29 mouse cellular contexts compared by ENCODE assay signal in genomic region chr7:13310493-13311199, GRCm38 (mm10). TPM values are rescaled to one million over a fixed set of nuclear protein-coding genes. Genes with fewer than 3 reads are reported as not detected.
A peak's percentile ranks its signal among the peaks of the same experiment; 100 is the strongest.
DNase-seq lines count a peak whose midpoint lies in the region; ATAC-seq and TF ChIP-seq lines count a peak whose summit lies in the region.
"Had no signal": no experiment of that assay in that cellular context is flagged by ENCODE, and none has a peak within 500 bp of the region (broad histone marks: within the 10 kb centered on the region; RNA-seq: fewer than 3 reads in every experiment).

No protein-coding gene starts in this region.

- DNase-seq in limb, embryonic 11.5 days (ENCODE audit: low spot score) = peak; percentile 2
- DNase-seq in limb, embryonic 10.5 days (ENCODE audit: low spot score) = no peak
- peak; percentile 71 for DNase-seq in c-Kit-positive CD71-positive TER-119-negative erythroid progenitor cells, embryonic 14.5 days (ENCODE audit: low read depth)
- DNase-seq in liver, embryonic 14.5 days (ENCODE audit: low read depth in 3 of 3, low spot score in 3 of 3) = peak; percentile 35 to 55 (median 45)
- DNase-seq in adrenal gland, postnatal 25 days = no peak
- DNase-seq in ovary, postnatal 14 days (ENCODE audit: low spot score) = no peak
- DNase-seq: adrenal gland, adult 2 months; cerebellum, adult 11-12 months; cerebellum, postnatal 10 days; gastrocnemius, postnatal 25 days; heart, adult 18-20 months; kidney, adult 8-10 months; kidney, postnatal 4 days; layer of hippocampus, postnatal 36 days; lung, embryonic 14.5 days; lung, postnatal 14 days; thymus, adult 2 months; thymus, postnatal 36 days had no signal

- no peak overlapping the region for H3K27ac ChIP-seq in limb, embryonic 11.5 days (replicated peaks; ENCODE audit: low read depth, low read length)
- H3K27ac ChIP-seq in limb, embryonic 10.5 days = no peak overlapping the region
- H3K27ac ChIP-seq in liver, embryonic 14.5 days = peak overlapping the region; percentile 31; the same call in 1 of the 2 replicates
- H3K27ac ChIP-seq: forebrain, embryonic 13.5 days; hindbrain, embryonic 10.5 days; hindbrain, embryonic 15.5 days; kidney, postnatal 0 days; neural tube, embryonic 12.5 days had no signal

- H3K9me3 ChIP-seq in limb, embryonic 11.5 days (ENCODE audit: control insufficient read depth, low read length) = no peaks in the 10 kb centered on the region; the same call in 1 of the 2 replicates
- no peaks in the 10 kb centered on the region for H3K9me3 ChIP-seq in limb, embryonic 10.5 days (replicated peaks)
- no peaks in the 10 kb centered on the region for H3K9me3 ChIP-seq in liver, embryonic 14.5 days (ENCODE audit: control insufficient read depth, low read length)
- H3K9me3 ChIP-seq: forebrain, embryonic 13.5 days; heart, embryonic 12.5 days; hindbrain, embryonic 10.5 days; hindbrain, embryonic 15.5 days; neural tube, embryonic 12.5 days had no signal

- H3K9ac ChIP-seq in limb, embryonic 11.5 days (ENCODE audit: low read length) = no peak overlapping the region
- peak overlapping the region; percentile 18; the same call in 1 of the 2 replicates for H3K9ac ChIP-seq in liver, embryonic 14.5 days (replicated peaks)
- H3K9ac ChIP-seq: forebrain, embryonic 13.5 days; heart, embryonic 12.5 days; hindbrain, embryonic 15.5 days; lung, embryonic 14.5 days; neural tube, embryonic 12.5 days had no signal

- whole genome bisulfite sequencing in limb, embryonic 11.5 days = 96% methylated on average over 6 of the region's 6 CpGs
- 96% methylated on average over 6 of the region's 6 CpGs for WGBS in limb, embryonic 10.5 days
- WGBS in liver, embryonic 14.5 days (ENCODE audit: insufficient replicate concordance) = 41% methylated on average over 6 of the region's 6 CpGs

- peaks cover 43% of the 10 kb centered on the region for H3K36me3 ChIP-seq in limb, embryonic 11.5 days (ENCODE audit: control insufficient read depth, insufficient read depth, low read length)
- H3K36me3 ChIP-seq in limb, embryonic 10.5 days = peaks cover 90% of the 10 kb centered on the region
- H3K36me3 ChIP-seq in liver, embryonic 14.5 days (replicated peaks; ENCODE audit: control insufficient read depth, insufficient read depth, low read depth) = peaks cover 84% of the 10 kb centered on the region

- TF ChIP-seq EP300 in liver, embryonic 14.5 days (IDR thresholded peaks at IDR 0.05; ENCODE audit: low read depth) = peak; percentile 68

- H3K4me3 ChIP-seq in limb, embryonic 11.5 days (ENCODE audit: low read depth, low read length) = no peak overlapping the region
- H3K4me3 ChIP-seq in limb, embryonic 10.5 days = no peak overlapping the region
- H3K4me3 ChIP-seq in liver, embryonic 14.5 days (ENCODE audit: insufficient read depth in 1 of 2, low read depth in 2 of 2, low read length in 2 of 2) = no peak overlapping the region
- H3K4me3 ChIP-seq: forebrain, embryonic 13.5 days; heart, embryonic 12.5 days; hindbrain, embryonic 10.5 days; hindbrain, embryonic 15.5 days; neural tube, embryonic 12.5 days had no signal

- H3K4me1 ChIP-seq in limb, embryonic 11.5 days (ENCODE audit: control insufficient read depth, insufficient read depth, low read length) = no peaks in the 10 kb centered on the region
- no peaks in the 10 kb centered on the region for H3K4me1 ChIP-seq in limb, embryonic 10.5 days
- H3K4me1 ChIP-seq in liver, embryonic 14.5 days (replicated peaks; ENCODE audit: control insufficient read depth in 2 of 2, insufficient read depth in 2 of 2, low read length in 1 of 2) = peaks cover 0 to 3% of the 10 kb centered on the region in 2 experiments; a peak in 3 of 4 replicates
- H3K4me1 ChIP-seq: forebrain, embryonic 13.5 days; heart, embryonic 12.5 days; hindbrain, embryonic 10.5 days; hindbrain, embryonic 15.5 days; neural tube, embryonic 12.5 days had no signal

- H3K27me3 ChIP-seq in limb, embryonic 11.5 days (ENCODE audit: control insufficient read depth, insufficient read depth, low read length) = no peaks in the 10 kb centered on the region
- H3K27me3 ChIP-seq in limb, embryonic 10.5 days (ENCODE audit: low read depth, poor library complexity, severe bottlenecking) = no peaks in the 10 kb centered on the region
- H3K27me3 ChIP-seq in liver, embryonic 14.5 days (ENCODE audit: control insufficient read depth, insufficient read depth, low read length) = no peaks in the 10 kb centered on the region
- H3K27me3 ChIP-seq: forebrain, embryonic 13.5 days; heart, embryonic 12.5 days; hindbrain, embryonic 15.5 days; neural tube, embryonic 12.5 days had no signal

- ATAC-seq in limb, embryonic 11.5 days (ENCODE audit: insufficient number of reproducible peaks, low FRiP score, low TSS enrichment, low read depth) = no peak
- ATAC-seq in liver, embryonic 14.5 days (ENCODE audit: insufficient read depth) = peak; percentile 84
- ATAC-seq in megakaryocyte-erythroid progenitor cell, adult 5-6 weeks (replicated peaks; ENCODE audit: low FRiP score, low TSS enrichment, poor library complexity, severe bottlenecking) = peak; percentile 91
- ATAC-seq: activated CD4-positive, CD25-positive, alpha-beta regulatory T cell, adult 4 months; CD4-positive, CD25-positive, alpha-beta regulatory T cell, adult 4 months; forebrain, embryonic 13.5 days; midbrain, embryonic 16.5 days had no signal

- H3K4me2 ChIP-seq in limb, embryonic 11.5 days (ENCODE audit: low read depth, severe bottlenecking) = no peak overlapping the region
- H3K4me2 ChIP-seq in liver, embryonic 14.5 days (ENCODE audit: low read depth) = peak overlapping the region; percentile 11; the same call in 1 of the 2 replicates
- H3K4me2 ChIP-seq: forebrain, embryonic 13.5 days; heart, embryonic 12.5 days; hindbrain, embryonic 15.5 days; lung, embryonic 14.5 days; midbrain, embryonic 11.5 days; neural tube, embryonic 12.5 days had no signal

- no peak for TF ChIP-seq CTCF in liver, embryonic 14.5 days (IDR thresholded peaks at IDR 0.05; ENCODE audit: low read depth)

RNA-seq across cellular contexts. Expression of gene Pla2g4c, which starts 13.8 kb away (rescaled TPM):
- 1.8 and 1.9 TPM in 2 replicates for polyA plus RNA-seq in limb, embryonic 11.5 days (2014; fragmentation: Nextera tagmentation; extraction: Ambion mirVana)
- polyA plus RNA-seq in limb, embryonic 10.5 days (2016; fragmentation: Nextera tagmentation; extraction: Ambion mirVana) = 1.9 TPM in 2 replicates
- polyA plus RNA-seq in liver, embryonic 14.5 days (2012; rRNA removed) = 1.6 and 1.8 TPM in 2 replicates
- 1.4 and 1.7 TPM in 2 replicates for polyA plus RNA-seq in liver, embryonic 14.5 days (2014; fragmentation: Nextera tagmentation; extraction: Ambion mirVana)
- 10.9 and 11.4 TPM in 2 replicates for total RNA-seq in megakaryocyte-erythroid progenitor cell, adult 5-6 weeks (2014; fragmentation: Nextera tagmentation)
- total RNA-seq in megakaryocyte-erythroid progenitor cell, adult 5-6 weeks (2017) = 11.5 and 13.6 TPM in 2 replicates
- 0.12 and 0.43 TPM in 2 replicates for total RNA-seq in adrenal gland, postnatal 25 days (2021)

RNA-seq across cellular contexts. Expression of gene Zswim9, which starts 32.1 kb away (rescaled TPM):
- 5.1 and 5.8 TPM in 2 replicates for polyA plus RNA-seq in limb, embryonic 11.5 days (2014; fragmentation: Nextera tagmentation; extraction: Ambion mirVana)
- 10.0 and 11.4 TPM in 2 replicates for polyA plus RNA-seq in limb, embryonic 10.5 days (2016; fragmentation: Nextera tagmentation; extraction: Ambion mirVana)
- 1.2 and 1.8 TPM in 2 replicates for polyA plus RNA-seq in liver, embryonic 14.5 days (2012; rRNA removed)
- 1.7 and 2.4 TPM in 2 replicates for polyA plus RNA-seq in liver, embryonic 14.5 days (2014; fragmentation: Nextera tagmentation; extraction: Ambion mirVana)
- total RNA-seq in megakaryocyte-erythroid progenitor cell, adult 5-6 weeks (2014; fragmentation: Nextera tagmentation) = 5.9 and 6.3 TPM in 2 replicates
- total RNA-seq in megakaryocyte-erythroid progenitor cell, adult 5-6 weeks (2017) = 1.7 and 5.9 TPM in 2 replicates
- total RNA-seq in adrenal gland, postnatal 25 days (2021) = 13.2 and 14.5 TPM in 2 replicates

RNA-seq across cellular contexts. Expression of gene Lig1, which starts 33.6 kb away (rescaled TPM):
- polyA plus RNA-seq in limb, embryonic 11.5 days (2014; fragmentation: Nextera tagmentation; extraction: Ambion mirVana) = 173 and 185 TPM in 2 replicates
- polyA plus RNA-seq in limb, embryonic 10.5 days (2016; fragmentation: Nextera tagmentation; extraction: Ambion mirVana) = 163 and 169 TPM in 2 replicates
- 46.1 and 70.0 TPM in 2 replicates for polyA plus RNA-seq in liver, embryonic 14.5 days (2012; rRNA removed)
- 117 and 133 TPM in 2 replicates for polyA plus RNA-seq in liver, embryonic 14.5 days (2014; fragmentation: Nextera tagmentation; extraction: Ambion mirVana)
- 164 and 210 TPM in 2 replicates for total RNA-seq in megakaryocyte-erythroid progenitor cell, adult 5-6 weeks (2014; fragmentation: Nextera tagmentation)
- total RNA-seq in megakaryocyte-erythroid progenitor cell, adult 5-6 weeks (2017) = 125 and 135 TPM in 2 replicates
- 17.7 and 20.2 TPM in 2 replicates for total RNA-seq in adrenal gland, postnatal 25 days (2021)

Comparison
In these comparisons a context has a peak if more than half of its experiments do, and no peak if none do; other contexts are left out.
1. DNase-seq: peak in limb, embryonic 11.5 days (single experiment), c-Kit-positive CD71-positive TER-119-negative erythroid progenitor cells, embryonic 14.5 days (single experiment) and liver, embryonic 14.5 days (3 of 3); none in limb, embryonic 10.5 days (single experiment), adrenal gland, postnatal 25 days (single experiment) and ovary, postnatal 14 days (single experiment).